Mouse (Mus musculus): Measurements from ENCODE around the gene Prnp.
A peak's percentile ranks its signal among the peaks of the same experiment; 100 is the strongest.

Prnp gene

DNA sequence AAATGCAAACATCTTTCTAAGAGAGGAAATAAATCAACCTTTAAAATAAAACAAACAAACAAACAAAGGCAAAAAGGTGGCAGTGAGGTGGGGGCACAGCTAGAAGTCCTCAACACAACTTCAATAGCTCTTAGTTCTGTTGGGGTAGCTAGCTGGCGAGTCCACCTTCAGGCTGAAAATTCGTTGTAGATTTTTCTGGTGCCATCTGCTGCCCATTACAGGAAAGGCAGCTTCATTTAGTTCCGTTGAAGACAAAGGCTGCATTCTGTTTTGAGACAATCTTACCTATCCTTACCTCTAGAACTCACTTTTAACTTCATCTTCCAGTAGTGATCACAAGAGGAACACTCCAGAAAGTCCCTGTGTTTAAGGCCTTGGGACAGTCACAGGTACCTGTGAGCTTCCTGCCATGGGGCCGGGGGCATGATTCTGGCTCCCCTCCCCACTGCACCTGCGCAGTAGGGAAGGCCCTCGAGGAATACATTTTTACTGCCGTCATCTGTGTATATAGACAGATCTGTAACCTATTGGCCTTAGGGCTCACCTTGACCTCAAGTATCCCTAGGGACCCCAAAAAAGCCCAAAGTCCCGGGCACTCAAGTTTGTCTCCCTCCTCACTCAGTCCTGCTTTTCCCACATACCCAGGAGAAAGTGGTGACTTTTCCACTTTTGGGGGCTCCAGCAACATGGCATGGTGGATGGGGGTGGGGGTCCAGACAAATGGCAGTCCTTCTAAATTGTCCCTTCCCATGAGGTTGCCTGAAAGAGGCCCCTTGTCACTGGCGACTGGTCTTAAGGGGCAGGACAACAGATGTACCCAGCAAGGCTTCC lies 40.3 kb downstream of the Prnp start:
- peak; percentile 81 for DNase-seq (ENCODE audit: low spot score)

DNA sequence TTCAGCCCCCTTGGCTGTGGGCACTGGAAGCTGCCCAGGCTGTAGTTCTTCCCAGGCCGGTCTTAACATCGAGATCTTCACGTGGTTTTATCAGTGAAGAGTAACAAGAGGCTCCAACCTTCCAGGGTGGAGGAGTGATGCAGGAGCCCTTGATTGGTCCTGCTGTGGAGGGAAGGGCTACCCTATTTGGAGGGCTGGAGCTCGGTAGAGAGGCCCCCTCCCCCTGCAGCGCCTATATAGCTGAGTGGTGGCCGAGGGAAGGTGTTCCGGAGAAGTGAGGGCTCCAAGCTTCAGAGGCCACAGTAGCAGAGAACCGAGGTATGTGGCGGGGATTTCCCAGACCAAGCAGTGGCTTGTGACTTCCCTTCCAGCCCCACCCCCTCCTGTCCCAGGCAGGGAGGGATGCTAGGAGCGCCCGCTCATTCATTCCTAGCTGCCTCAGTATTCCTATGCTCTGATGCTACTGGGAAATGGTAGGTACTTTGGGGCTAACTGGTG lies 40.9 kb downstream of the Prnp start, which contains the start of gene Prnd:
Gene Prnd, plus strand, starts transcription at position 264 of the 498 bp plus-strand sequence.
- no peak for DNase-seq (ENCODE audit: low spot score)

DNA sequence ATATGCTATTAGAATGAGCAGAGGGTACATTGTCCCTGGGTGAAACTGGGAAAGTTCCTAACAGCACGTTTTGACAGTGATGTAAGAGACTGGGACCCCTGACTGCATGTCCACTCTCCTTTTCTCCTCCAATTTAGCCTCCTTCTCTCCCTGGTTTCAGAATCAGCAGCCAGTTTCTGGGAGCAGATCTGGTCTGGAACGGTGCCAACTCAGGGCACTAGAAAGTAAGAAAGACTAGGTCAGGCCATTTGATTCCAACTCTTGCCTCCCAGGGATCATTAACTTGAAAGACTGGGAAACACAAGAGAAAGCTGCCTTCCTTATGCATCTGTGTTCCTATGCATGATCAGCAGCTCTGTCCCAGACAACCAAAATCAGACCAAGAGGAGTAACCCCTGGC lies 42.7 kb downstream of the Prnp start:
- DNase-seq (ENCODE audit: low spot score), result no peak

DNA sequence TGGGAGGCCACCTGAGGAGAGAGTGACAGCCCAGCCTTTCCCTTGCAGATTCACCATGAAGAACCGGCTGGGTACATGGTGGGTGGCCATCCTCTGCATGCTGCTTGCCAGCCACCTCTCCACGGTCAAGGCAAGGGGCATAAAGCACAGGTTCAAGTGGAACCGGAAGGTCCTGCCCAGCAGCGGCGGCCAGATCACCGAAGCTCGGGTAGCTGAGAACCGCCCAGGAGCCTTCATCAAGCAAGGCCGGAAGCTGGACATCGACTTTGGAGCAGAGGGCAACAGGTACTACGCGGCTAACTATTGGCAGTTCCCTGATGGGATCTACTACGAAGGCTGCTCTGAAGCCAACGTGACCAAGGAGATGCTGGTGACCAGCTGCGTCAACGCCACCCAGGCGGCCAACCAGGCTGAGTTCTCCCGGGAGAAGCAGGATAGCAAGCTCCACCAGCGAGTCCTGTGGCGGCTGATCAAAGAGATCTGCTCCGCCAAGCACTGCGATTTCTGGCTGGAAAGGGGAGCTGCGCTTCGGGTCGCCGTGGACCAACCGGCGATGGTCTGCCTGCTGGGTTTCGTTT lies 43.3 kb downstream of the Prnp start:
- DNase-seq (ENCODE audit: low spot score), result no peak

DNA sequence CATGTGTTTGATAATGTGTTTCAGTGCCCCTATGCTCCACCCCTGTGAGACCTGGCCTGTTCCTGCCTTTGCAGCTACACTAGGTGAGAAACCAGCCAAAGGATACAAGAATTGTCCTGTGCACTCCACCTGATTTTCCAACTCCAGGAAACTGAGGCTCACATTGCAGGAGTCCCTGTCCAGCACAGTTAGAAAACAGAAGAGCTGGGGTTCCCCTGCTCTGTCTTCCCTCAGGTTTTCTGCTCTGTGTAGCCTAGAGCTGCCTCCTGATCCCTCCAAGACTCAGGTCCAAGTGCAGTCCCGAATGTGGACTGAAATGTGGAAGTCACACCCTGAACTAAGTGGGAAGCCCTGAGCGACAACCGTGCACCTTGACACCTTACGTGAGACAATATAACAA lies 44.0 kb downstream of the Prnp start:
- DNase-seq (ENCODE audit: low spot score), result no peak

DNA sequence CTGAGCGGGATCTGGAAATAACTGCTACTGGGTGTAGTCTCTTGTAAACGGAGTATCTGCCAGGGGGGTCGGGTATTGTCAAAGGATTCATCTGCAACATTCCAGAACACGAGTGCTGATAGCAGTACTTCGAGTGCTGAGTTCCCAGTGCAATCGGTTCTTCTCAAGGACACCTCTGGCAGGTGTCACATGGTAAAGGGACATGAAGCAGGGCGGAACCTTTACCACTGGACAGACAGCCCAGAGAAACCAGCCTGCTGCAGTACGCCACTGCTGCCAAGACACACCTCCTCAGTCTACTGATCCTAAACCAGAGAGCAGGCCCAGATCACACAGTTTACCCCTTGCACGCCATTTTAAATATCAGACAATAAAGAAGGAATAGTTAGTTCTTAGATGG lies 45.1 kb downstream of the Prnp start:
- no peak for DNase-seq (ENCODE audit: low spot score)

DNA sequence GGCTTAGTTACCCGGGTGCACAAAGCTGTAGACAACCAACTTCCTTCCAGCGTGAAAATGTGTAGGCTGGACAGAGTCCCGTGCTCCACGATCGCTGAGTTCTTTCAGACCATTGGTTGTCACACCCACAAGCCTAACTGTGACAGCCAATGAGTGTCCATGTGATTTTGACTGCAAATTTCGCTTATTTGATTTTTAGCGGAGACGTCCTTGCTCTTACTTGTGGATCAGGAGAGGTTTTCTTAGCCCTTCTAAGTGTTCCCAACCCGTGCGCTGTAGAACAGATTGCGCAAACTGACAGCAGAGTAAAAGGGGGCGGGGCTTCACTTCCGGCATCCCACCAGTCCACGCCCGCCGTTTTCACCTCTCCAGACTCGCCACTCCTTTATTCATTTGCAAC lies 45.5 kb downstream of the Prnp start:
- DNase-seq (ENCODE audit: low spot score), result peak; percentile 58

DNA sequence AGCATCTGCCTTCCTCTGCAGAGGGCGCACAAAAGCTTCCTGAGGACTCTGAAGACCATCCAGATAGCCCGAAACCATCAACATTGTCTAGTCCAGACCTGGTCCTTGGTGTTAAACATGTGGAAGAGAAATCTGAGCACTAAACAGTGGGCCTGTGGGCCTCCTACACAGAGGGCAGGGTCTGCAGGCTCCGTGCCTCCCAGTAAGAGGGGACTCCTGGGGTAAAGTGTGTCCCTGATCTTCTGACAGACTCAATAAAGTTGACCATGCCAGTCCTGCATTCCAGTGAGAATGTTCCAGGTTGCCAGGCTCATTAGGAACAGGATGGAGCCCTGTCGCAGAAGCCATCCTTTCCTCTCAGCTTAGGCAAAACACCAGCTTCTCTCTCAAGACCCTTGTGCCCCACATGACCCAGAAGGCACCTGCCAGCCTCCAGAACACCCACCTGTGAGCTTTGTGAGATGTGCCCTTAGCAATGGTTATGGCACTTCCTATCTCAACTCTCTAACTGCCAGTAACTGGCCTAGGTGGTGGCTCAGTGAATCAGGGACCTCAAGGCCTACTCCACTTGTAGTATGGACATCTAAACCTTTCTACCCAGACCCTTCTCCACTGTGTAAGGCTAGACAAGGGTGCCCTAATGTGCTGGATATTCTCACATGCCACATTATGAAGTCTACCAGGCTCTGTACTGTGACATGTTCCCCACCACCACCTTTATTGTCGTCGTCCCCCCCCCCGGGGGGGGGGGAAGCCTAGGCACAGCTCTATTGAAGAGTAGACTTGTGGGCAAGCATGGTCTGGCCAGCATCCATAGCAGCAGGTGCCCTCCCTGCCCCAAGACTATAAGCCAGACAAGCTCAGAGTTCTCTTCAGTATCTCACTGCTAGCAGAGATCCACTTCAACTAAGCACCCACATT lies 46.9 kb downstream of the Prnp start:
- DNase-seq (ENCODE audit: low spot score), result no peak

DNA sequence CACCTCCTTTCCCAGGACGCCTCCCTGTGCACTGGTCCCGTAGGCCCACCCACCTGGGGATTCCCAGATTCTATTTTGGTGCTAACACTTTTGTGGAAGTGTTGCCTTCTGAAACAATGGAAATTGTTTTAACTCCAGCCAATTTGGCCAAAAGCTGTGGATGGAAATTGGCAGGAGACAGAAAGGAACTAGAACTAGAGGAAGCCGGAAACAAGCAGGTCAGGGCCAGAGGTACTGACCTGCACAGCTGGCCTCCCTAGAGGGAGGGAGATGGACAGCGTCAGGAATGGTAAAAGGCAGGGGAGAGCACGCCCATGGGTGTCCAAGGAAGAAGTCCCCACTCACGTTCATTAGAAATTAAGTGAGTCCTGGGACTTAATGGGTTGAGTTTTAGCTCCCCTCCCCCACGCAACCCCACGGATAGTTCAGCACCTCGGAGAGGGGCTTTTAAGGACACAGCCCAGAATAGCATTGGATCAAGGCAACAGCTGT lies 48.0 kb downstream of the Prnp start:
- DNase-seq (ENCODE audit: low spot score), result no peak

DNA sequence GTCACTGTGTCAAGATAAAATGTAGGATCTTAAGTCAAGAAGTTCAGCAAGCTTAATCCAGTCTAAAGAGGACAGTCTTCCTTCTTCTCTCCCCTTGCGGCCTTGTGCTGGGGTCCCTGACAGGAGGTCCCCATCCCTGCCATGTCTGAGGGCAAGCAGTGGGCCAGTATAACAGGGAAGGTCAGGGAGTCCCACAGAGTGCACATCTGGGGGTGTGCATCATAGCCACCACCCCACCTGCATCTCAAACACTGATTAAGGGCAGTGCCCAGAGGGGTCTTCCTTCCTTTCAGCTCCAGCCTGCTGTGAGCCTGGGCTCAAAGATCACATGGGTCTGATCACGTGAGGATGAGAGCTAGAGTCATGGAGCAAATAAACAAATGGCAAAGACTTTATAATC lies 51.9 kb downstream of the Prnp start:
- DNase-seq (ENCODE audit: low spot score), result no peak

DNA sequence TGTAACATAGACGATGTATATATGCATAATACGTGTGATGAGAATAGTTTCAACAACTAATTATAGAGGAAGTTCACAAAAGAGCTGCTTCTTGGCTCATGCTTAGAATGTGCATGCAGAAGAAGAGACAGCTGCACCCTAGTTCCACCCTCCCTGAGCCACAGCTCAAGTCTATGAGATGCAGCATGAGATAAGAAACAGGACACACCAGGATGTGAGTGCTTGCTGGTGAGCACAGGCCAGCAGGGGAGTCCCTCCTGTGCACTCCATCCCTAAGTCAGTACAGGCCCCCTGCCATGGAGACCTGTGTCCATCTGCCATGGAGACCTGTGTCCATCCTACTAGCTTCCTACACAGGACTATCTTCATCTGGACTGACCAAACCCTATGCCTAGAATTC lies 60.9 kb downstream of the Prnp start:
- DNase-seq (ENCODE audit: low spot score), result no peak

DNA sequence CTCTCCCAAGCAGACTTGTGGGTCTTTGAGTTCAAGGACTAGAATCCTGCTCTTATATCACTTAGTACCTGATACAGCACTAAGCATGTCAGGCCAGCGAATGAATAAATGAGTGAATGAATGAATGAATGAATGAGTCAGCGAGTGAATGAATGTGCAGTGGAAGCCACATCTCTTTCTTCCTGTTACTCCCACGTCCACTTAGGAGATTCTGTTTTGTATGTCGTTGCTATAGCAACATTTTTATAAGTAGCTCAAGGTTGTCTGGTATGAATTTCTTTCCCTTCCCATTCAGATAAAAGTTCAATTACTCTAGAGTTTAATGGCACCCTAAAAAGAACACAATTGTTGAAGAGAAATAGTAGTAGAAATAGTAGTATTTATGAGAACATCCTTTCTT lies 61.4 kb downstream of the Prnp start:
- DNase-seq (ENCODE audit: low spot score), result no peak

DNA sequence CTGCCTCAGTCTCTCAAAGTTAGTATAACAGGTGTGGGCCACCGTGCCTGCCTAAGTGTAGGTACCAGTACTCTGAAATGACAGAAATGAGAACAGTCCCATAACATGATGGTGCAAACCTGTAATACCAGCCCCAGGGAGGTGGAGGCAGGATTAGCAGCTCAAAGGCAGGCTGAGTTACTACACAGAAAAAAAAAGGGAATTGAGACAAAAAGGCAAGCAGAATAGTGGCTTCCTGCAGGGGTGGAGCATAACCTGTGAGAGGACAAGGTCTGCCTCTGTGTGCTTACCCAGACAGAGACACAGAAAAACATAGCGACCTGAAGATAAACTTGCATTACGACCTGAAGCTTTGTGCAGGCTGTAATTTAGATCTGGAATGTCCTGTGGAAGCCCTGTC lies 66.9 kb downstream of the Prnp start:
- no peak for DNase-seq (ENCODE audit: low spot score)

DNA sequence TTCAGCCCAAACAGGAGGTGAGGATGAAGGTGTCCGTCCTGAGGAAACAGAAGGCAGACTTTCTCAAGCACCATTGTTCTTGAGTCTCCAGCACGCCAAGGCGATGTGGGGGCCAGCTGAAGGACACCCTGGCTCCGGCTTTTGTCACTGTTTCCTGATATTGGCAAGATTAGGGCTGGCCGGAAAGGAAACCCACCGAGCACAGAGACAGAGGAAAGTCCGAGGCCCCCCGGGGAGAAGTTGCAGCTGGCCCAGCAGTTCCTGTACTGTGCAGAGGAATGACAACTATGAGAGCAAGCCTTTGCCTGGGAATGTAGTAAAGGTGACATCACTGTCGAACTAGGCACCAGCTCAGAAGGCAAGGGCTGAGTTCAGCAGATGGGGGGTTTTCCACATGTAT lies 71.1 kb downstream of the Prnp start:
- DNase-seq (ENCODE audit: low spot score), result no peak

DNA sequence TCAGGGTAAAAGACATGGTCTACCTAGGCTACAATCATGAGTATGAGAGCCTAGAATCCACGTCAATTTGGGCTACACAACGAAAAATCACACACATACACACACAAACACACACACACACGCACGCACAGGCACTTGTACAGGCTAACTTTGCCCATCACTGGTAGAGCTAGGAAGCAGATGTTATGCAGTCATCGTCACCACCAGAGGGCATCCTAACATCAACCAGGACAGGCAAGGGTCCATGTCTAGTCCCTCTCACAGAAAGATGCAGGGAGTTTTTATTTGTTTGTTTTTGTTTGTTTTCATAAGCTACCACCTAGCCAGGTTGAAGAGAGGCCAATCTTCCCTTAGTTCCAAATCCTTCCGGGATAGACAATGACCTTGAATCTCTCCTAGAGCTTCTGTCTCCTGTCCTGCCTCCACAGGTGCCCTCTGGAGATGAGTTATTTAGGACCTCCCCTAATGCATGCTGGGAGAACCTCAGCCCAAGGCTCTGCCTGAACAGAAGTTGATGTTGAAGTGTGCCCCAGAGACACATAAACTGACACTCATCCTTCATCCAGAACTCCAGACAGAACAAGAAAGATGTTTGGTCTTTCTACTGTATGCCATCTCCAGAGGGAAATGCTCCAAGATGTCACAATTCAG lies 72.9 kb downstream of the Prnp start:
- DNase-seq (ENCODE audit: low spot score), result peak; percentile 85

DNA sequence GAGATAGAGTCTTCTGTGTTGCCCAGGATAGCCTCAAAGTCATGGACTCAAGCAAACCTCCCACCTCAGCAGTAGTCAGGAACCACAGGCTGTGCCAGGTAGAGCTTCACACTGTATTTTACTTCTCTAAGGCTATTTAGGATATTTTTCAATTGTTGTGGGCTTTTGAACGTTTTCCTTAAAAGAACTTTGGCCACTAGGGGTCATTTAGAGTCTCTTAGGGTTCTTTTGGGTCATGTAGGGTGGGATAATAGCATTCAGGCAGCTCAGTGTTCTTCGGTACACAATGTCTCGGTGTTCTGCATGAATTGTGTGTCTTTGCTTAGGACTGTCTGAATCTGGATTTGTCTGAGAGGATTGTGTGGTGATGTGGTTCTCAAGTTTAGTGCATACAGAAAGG lies 78.2 kb downstream of the Prnp start:
- no peak for DNase-seq (ENCODE audit: low spot score)

All from retina, embryonic 14.5 days (tissue).